Mouse (Mus musculus) ES-Bruce4 (cell line): ENCODE data around the gene Snap91. TPM values are rescaled to one million over a fixed set of nuclear protein-coding genes. Genes with fewer than 3 reads are reported as not detected.

ENCODE experiments used
- H3K27ac ChIP-seq: 2 replicates; pipeline ENCODE4 v1.5.1; 2012; ENCODE audit warnings: low read length, inconsistent platforms; ENCODE audit not compliant: insufficient read depth
- H3K27me3 ChIP-seq: 2 replicates; pipeline ENCODE4 v1.6.1; 2012; ENCODE audit warnings: mild to moderate bottlenecking, low read length, inconsistent platforms; ENCODE audit not compliant: control insufficient read depth, poor library complexity, insufficient read depth, severe bottlenecking
- H3K36me3 ChIP-seq: 2 replicates; pipeline ENCODE4 v1.6.1; 2012; ENCODE audit warnings: inconsistent platforms, mild to moderate bottlenecking, low read length, moderate library complexity; ENCODE audit not compliant: control insufficient read depth, poor library complexity, insufficient read depth, severe bottlenecking
- H3K4me1 ChIP-seq: one replicate; pipeline ENCODE4 v1.8.1; 2011; ENCODE audit warnings: low read length; ENCODE audit not compliant: control insufficient read depth, insufficient read depth
- H3K4me3 ChIP-seq: 2 replicates; pipeline ENCODE4 v1.5.1; 2011; ENCODE audit warnings: low read depth, mild to moderate bottlenecking, low read length
- H3K9ac ChIP-seq: 2 replicates; pipeline ENCODE4 v1.6.1; 2012; ENCODE audit warnings: low read depth, mild to moderate bottlenecking, inconsistent platforms; ENCODE audit not compliant: poor library complexity, severe bottlenecking
- H3K9me3 ChIP-seq: replicated peaks from 2 replicates; pipeline ENCODE4 v1.6.1; 2012; ENCODE audit warnings: mild to moderate bottlenecking, low read length, inconsistent platforms; ENCODE audit not compliant: control insufficient read depth, poor library complexity, insufficient read depth, severe bottlenecking
- CTCF ChIP-seq: IDR thresholded peaks from one replicate; pipeline ENCODE4 v1.8.1; 2011; ENCODE audit warnings: low read depth, low read length
- EP300 ChIP-seq: IDR thresholded peaks from 2 replicates; pipeline ENCODE4 v1.6.1; 2011; ENCODE audit warnings: low read depth, low read length; ENCODE audit not compliant: insufficient read depth
- POLR2A ChIP-seq: IDR thresholded peaks from one replicate; pipeline ENCODE4 v1.8.1; 2011; ENCODE audit warnings: low read length; ENCODE audit not compliant: insufficient read depth
- polyA plus RNA-seq: library from polyadenylated mRNA; stranded (reverse); fragments of >200 nt; gene quantifications from 2 replicates; pipeline ENCODE4 v1.2.4, GENCODE M21; 2011; ENCODE audit warnings: low read depth; ENCODE audit not compliant: missing spikeins, insufficient read depth, insufficient read length

Snap91 gene
- polyA plus RNA-seq, 1 experiment = 4.5 TPM

GRCm38 (mm10) chr9:86791927-86792326 is 88.5 kb downstream of the Snap91 start:
- no peak for TF ChIP-seq CTCF
- Histone ChIP-seq H3K36me3 (no peaks in the 10 kb centered on the region), H3K9ac (no peak overlapping the region), H3K9me3 (no peaks in the 10 kb centered on the region), H3K4me3 (no peak overlapping the region), H3K4me1 (no peaks in the 10 kb centered on the region), H3K27ac (no peak overlapping the region), H3K27me3 (no peaks in the 10 kb centered on the region)

GRCm38 (mm10) chr9:86789186-86789585 is 91.3 kb downstream of the Snap91 start:
- no peaks in the 10 kb centered on the region for H3K4me1 ChIP-seq
- no peak overlapping the region for H3K4me3 ChIP-seq
- H3K36me3 ChIP-seq = no peaks in the 10 kb centered on the region
- no peak overlapping the region for H3K9ac ChIP-seq
- H3K27me3 ChIP-seq = no peaks in the 10 kb centered on the region
- TF ChIP-seq POLR2A (no peak), EP300 (no peak), CTCF (no peak)
- no peaks in the 10 kb centered on the region for H3K9me3 ChIP-seq
- H3K27ac ChIP-seq = no peak overlapping the region

- Histone ChIP-seq H3K9me3 (no peaks in the 10 kb centered on the region), H3K4me3 (no peak overlapping the region), H3K9ac (no peak overlapping the region), H3K36me3 (no peaks in the 10 kb centered on the region), H3K4me1 (no peaks in the 10 kb centered on the region), H3K27ac (no peak overlapping the region), H3K27me3 (no peaks in the 10 kb centered on the region)
- TF ChIP-seq POLR2A (no peak), CTCF (no peak), EP300 (no peak)
These were observed 97.6 kb downstream of the Snap91 start for GRCm38 (mm10) chr9:86782836-86783235.

DNA sequence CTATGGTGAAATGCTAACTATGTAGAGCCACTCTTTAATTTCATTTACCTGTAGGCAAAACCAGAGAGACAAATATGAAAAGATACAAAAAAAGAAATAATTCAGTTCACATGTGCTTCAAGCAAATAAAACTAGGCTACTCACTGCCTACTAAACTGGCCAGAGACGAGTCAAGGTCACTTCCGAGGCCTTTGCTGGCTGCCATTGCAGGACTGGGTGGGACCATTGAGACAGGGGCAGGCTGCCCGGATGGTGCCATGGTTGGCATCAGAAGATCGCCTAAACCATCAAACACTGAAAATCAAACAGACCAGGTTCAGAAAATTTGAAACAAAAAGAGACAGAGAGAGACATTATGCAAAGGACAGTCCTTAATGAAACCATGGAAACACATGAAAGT is 99.0 kb downstream of the Snap91 start:
- no peaks in the 10 kb centered on the region for H3K9me3 ChIP-seq
- no peak overlapping the region for H3K4me3 ChIP-seq
- no peaks in the 10 kb centered on the region for H3K36me3 ChIP-seq
- TF ChIP-seq EP300 (no peak), CTCF (no peak), POLR2A (no peak)
- H3K4me1 ChIP-seq = no peaks in the 10 kb centered on the region
- no peak overlapping the region for H3K27ac ChIP-seq
- no peaks in the 10 kb centered on the region for H3K27me3 ChIP-seq
- H3K9ac ChIP-seq = no peak overlapping the region

- Histone ChIP-seq H3K4me1 (no peaks in the 10 kb centered on the region), H3K9me3 (no peaks in the 10 kb centered on the region), H3K4me3 (no peak overlapping the region), H3K27ac (no peak overlapping the region), H3K9ac (no peak overlapping the region), H3K36me3 (no peaks in the 10 kb centered on the region), H3K27me3 (no peaks in the 10 kb centered on the region)
- no peak for TF ChIP-seq POLR2A
- no peak for TF ChIP-seq EP300
- no peak for TF ChIP-seq CTCF
These were observed 102.2 kb downstream of the Snap91 start for GRCm38 (mm10) chr9:86778212-86778611.

DNA sequence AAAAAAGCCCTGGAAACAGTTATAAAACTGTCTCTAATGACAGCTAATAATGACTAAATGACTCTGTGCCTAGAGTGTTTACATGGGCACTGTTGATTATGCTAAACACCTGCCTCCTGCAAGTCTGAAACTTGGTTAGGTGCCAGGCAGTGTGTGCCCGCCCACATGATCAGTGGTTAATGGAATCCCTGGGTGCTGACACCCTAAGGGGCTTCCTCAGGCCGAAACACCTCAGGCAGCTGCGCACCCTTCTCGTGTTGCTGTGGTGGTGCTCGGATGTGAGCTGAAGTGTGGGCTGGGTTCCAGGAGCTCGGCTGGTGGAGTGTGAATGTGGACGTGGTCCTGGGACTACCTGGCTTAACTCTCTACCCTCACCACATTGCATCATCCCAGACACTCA is 103.1 kb downstream of the Snap91 start:
- TF ChIP-seq CTCF (no peak), EP300 (no peak), POLR2A (no peak)
- Histone ChIP-seq H3K4me1 (no peaks in the 10 kb centered on the region), H3K9ac (no peak overlapping the region), H3K36me3 (no peaks in the 10 kb centered on the region), H3K4me3 (no peak overlapping the region), H3K27ac (no peak overlapping the region), H3K27me3 (no peaks in the 10 kb centered on the region), H3K9me3 (no peaks in the 10 kb centered on the region)

DNA sequence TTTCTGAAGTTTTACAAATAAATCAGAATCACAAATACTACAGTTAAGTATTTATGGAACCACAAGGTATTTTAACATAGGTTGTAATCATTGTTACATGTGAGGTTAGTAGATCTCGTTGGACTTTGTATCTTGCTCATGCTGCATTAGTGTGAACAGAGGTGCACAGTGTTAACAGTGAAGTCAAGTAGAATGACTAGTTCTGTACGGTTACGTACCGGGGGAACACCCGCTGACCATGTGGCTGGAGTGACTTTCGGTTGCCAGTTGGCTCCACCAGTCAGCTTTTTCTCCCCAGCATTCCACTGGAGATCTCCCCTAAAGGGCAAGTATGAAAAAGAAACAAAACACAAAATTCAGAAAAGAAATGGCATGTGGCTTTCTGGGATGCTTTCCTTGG is 105.1 kb downstream of the Snap91 start:
- H3K27ac ChIP-seq = no peak overlapping the region
- no peak for TF ChIP-seq EP300
- TF ChIP-seq POLR2A = no peak
- TF ChIP-seq CTCF = no peak
- H3K4me3 ChIP-seq = no peak overlapping the region
- no peak overlapping the region for H3K9ac ChIP-seq
- H3K27me3 ChIP-seq = no peaks in the 10 kb centered on the region
- no peaks in the 10 kb centered on the region for H3K4me1 ChIP-seq
- H3K36me3 ChIP-seq = no peaks in the 10 kb centered on the region
- H3K9me3 ChIP-seq = no peaks in the 10 kb centered on the region
